Comparison of ENCODE assay signal across 8 mouse cellular contexts in genomic region chr11:102925351-102925717, GRCm38 (mm10). TPM values are rescaled to one million over a fixed set of nuclear protein-coding genes. Genes with fewer than 3 reads are reported as not detected.
DNase-seq lines count a peak whose midpoint lies in the region; ATAC-seq and TF ChIP-seq lines count a peak whose summit lies in the region.

No protein-coding gene starts in this region.

- H3K27ac ChIP-seq in hindbrain, postnatal 0 days = peak overlapping the region; percentile 67
- peak overlapping the region; percentile 59 for H3K27ac ChIP-seq in macrophage

- H3K9ac ChIP-seq in hindbrain, postnatal 0 days (replicated peaks; ENCODE audit: low read length) = 0 out of 2 replicates have a peak overlapping the region, but pooled peaks have one; percentile 10

- H3K9me3 ChIP-seq in hindbrain, postnatal 0 days (ENCODE audit: low read length) = no peaks in the 10 kb centered on the region

- ATAC-seq in hindbrain, postnatal 0 days = peak; percentile 76; the same call in 1 of the 2 replicates

- H3K36me3 ChIP-seq in hindbrain, postnatal 0 days (ENCODE audit: insufficient read depth, low read length) = no peaks in the 10 kb centered on the region
- no peaks in the 10 kb centered on the region for H3K36me3 ChIP-seq in macrophage (ENCODE audit: inconsistent target)

- H3K4me3 ChIP-seq in hindbrain, postnatal 0 days (ENCODE audit: low read length) = peak overlapping the region; percentile 53
- peak overlapping the region; percentile 86 for H3K4me3 ChIP-seq in macrophage (ENCODE audit: inconsistent target)

- peak; percentile 57 for TF ChIP-seq CTCF in hindbrain, postnatal 0 days (IDR thresholded peaks at IDR 0.05; ENCODE audit: low read depth)

- DNase-seq in gastrocnemius, postnatal 10 days = peak; percentile 36
- no peak for DNase-seq in gastrocnemius, postnatal 14 days
- peak; percentile 83 for DNase-seq in CD4-positive, CD25-positive, alpha-beta regulatory T cell, adult 2 months (ENCODE audit: low read depth, low spot score)
- DNase-seq in embryo, embryonic 11 days = peak; percentile 80
- peak; percentile 62 for DNase-seq in hindbrain, postnatal 0 days (ENCODE audit: low spot score)
- DNase-seq in urinary bladder, postnatal 10 days (ENCODE audit: low spot score) = no peak
- DNase-seq in frontal cortex, postnatal 10 days (ENCODE audit: low spot score in 2 of 2) = no peak

- H3K4me2 ChIP-seq in hindbrain, postnatal 0 days (ENCODE audit: low read depth, low read length) = peak overlapping the region; percentile 71

- intact Hi-C loops in gastrocnemius, postnatal 14 days (cut with DNase I; ENCODE audit: low total_unique reads) = no loop called here

- WGBS in hindbrain, postnatal 0 days = 0% methylated on average over 10 of the region's 10 CpGs
- WGBS in macrophage (ENCODE audit: missing documents) = 3% methylated on average over 10 of the region's 10 CpGs

- H3K79me2 ChIP-seq in macrophage (ENCODE audit: inconsistent target) = peaks cover 44% of the 10 kb centered on the region

- no peaks in the 10 kb centered on the region for H3K27me3 ChIP-seq in hindbrain, postnatal 0 days (ENCODE audit: insufficient read depth, low read length)

- no peaks in the 10 kb centered on the region for H3K4me1 ChIP-seq in hindbrain, postnatal 0 days (ENCODE audit: insufficient read depth, low read length)

RNA-seq across cellular contexts. Expression of gene Kif18b, which starts 0.4 kb away (rescaled TPM):
- 1 to 10 TPM; 4.0 to 5.7 TPM for total RNA-seq in gastrocnemius, postnatal 10 days (2021)
- 1 to 10 TPM; 1.8 to 2.0 TPM for total RNA-seq in gastrocnemius, postnatal 14 days (2021)
- total RNA-seq in hindbrain, postnatal 0 days (2014; rRNA removed) = 9.2 and 11.7 TPM in 2 replicates
- 1.9 and 2.1 TPM in 2 replicates for polyA plus RNA-seq in hindbrain, postnatal 0 days (2015; fragmentation: Nextera tagmentation; extraction: Ambion mirVana)
- 1 to 10 TPM in 11 of 26 experiments, under 1 TPM in 11, not detected in 4; 0.29 to 5.9 (median 1.1) TPM for total RNA-seq in macrophage (2018; cell fraction: chromatin; rRNA removed)
- total RNA-seq in macrophage (2018; cell fraction: cytosol; rRNA removed) = 1 to 10 TPM in 8 of 26 experiments, under 1 TPM in 18; 0.15 to 2.0 (median 0.66) TPM
- 1 to 10 TPM in 9 of 26 experiments, under 1 TPM in 15, not detected in 2; 0.17 to 6.0 (median 0.74) TPM for total RNA-seq in macrophage (2018; cell fraction: nucleus; rRNA removed)
- polyA plus RNA-seq in macrophage (2018) = 0.15 to 2.5 TPM (median 2.2 TPM) in 3 replicates

RNA-seq across cellular contexts. Expression of gene C1ql1, which starts 21.2 kb away (rescaled TPM):
- under 1 TPM; 0.31 to 0.93 TPM for total RNA-seq in gastrocnemius, postnatal 10 days (2021)
- total RNA-seq in gastrocnemius, postnatal 14 days (2021) = under 1 TPM; 0.20 to 0.41 TPM
- total RNA-seq in hindbrain, postnatal 0 days (2014; rRNA removed) = 61.0 and 65.6 TPM in 2 replicates
- 16.9 and 18.9 TPM in 2 replicates for polyA plus RNA-seq in hindbrain, postnatal 0 days (2015; fragmentation: Nextera tagmentation; extraction: Ambion mirVana)
- not detected for total RNA-seq in macrophage (2018; cell fraction: chromatin; rRNA removed)
- not detected for total RNA-seq in macrophage (2018; cell fraction: cytosol; rRNA removed)
- under 1 TPM in 1 of 26 experiments, not detected in 25; 0.50 TPM for total RNA-seq in macrophage (2018; cell fraction: nucleus; rRNA removed)
- polyA plus RNA-seq in macrophage (2018) = not detected in 3 replicates

RNA-seq across cellular contexts. Expression of gene Gfap, which starts 24.6 kb away (rescaled TPM):
- total RNA-seq in gastrocnemius, postnatal 10 days (2021) = under 1 TPM; 0.09 to 0.61 TPM
- under 1 TPM; 0.16 to 0.23 TPM for total RNA-seq in gastrocnemius, postnatal 14 days (2021)
- 79.1 and 105 TPM in 2 replicates for total RNA-seq in hindbrain, postnatal 0 days (2014; rRNA removed)
- 74.4 and 89.2 TPM in 2 replicates for polyA plus RNA-seq in hindbrain, postnatal 0 days (2015; fragmentation: Nextera tagmentation; extraction: Ambion mirVana)
- total RNA-seq in macrophage (2018; cell fraction: chromatin; rRNA removed) = under 1 TPM in 1 of 26 experiments, not detected in 25; 0.95 TPM
- total RNA-seq in macrophage (2018; cell fraction: cytosol; rRNA removed) = not detected
- not detected for total RNA-seq in macrophage (2018; cell fraction: nucleus; rRNA removed)
- not detected in 3 replicates for polyA plus RNA-seq in macrophage (2018)

RNA-seq across cellular contexts. Expression of gene Fam187a, which starts 40.4 kb away (rescaled TPM):
- total RNA-seq in gastrocnemius, postnatal 10 days (2021) = not detected
- not detected for total RNA-seq in gastrocnemius, postnatal 14 days (2021)
- total RNA-seq in hindbrain, postnatal 0 days (2014; rRNA removed) = not detected in 2 replicates
- polyA plus RNA-seq in hindbrain, postnatal 0 days (2015; fragmentation: Nextera tagmentation; extraction: Ambion mirVana) = not detected in 2 replicates
- total RNA-seq in macrophage (2018; cell fraction: chromatin; rRNA removed) = not detected
- not detected for total RNA-seq in macrophage (2018; cell fraction: cytosol; rRNA removed)
- total RNA-seq in macrophage (2018; cell fraction: nucleus; rRNA removed) = not detected
- polyA plus RNA-seq in macrophage (2018) = not detected in 3 replicates

RNA-seq across cellular contexts. Expression of gene Ccdc103, which starts 44.3 kb away (rescaled TPM):
- under 1 TPM in 1 of 2 experiments, not detected in 1; 0.14 TPM for total RNA-seq in gastrocnemius, postnatal 10 days (2021)
- not detected for total RNA-seq in gastrocnemius, postnatal 14 days (2021)
- 0.25 and 0.31 TPM in 2 replicates for total RNA-seq in hindbrain, postnatal 0 days (2014; rRNA removed)
- 2.2 and 2.4 TPM in 2 replicates for polyA plus RNA-seq in hindbrain, postnatal 0 days (2015; fragmentation: Nextera tagmentation; extraction: Ambion mirVana)
- total RNA-seq in macrophage (2018; cell fraction: chromatin; rRNA removed) = not detected
- under 1 TPM in 2 of 26 experiments, not detected in 24; 0.05 to 0.13 TPM for total RNA-seq in macrophage (2018; cell fraction: cytosol; rRNA removed)
- not detected for total RNA-seq in macrophage (2018; cell fraction: nucleus; rRNA removed)
- polyA plus RNA-seq in macrophage (2018) = not detected in 3 replicates

Comparison
In these comparisons a context has a peak if more than half of its experiments do, and no peak if none do; other contexts are left out.
1. DNase-seq: peak in gastrocnemius, postnatal 10 days (single experiment), CD4-positive, CD25-positive, alpha-beta regulatory T cell, adult 2 months (single experiment), embryo, embryonic 11 days (single experiment) and hindbrain, postnatal 0 days (single experiment); none in gastrocnemius, postnatal 14 days (single experiment), urinary bladder, postnatal 10 days (single experiment) and frontal cortex, postnatal 10 days (0 of 2).
2. RNA of gene C1ql1, which starts 21.2 kb away (total RNA-seq): 61.0 to 65.6 TPM in hindbrain, postnatal 0 days; 0.31 to 0.93 TPM in gastrocnemius, postnatal 10 days and 0.20 to 0.41 TPM in gastrocnemius, postnatal 14 days; every median in the first group is over 10 times any median in the second.
3. RNA of gene Gfap, which starts 24.6 kb away (total RNA-seq): 79.1 to 105 TPM in hindbrain, postnatal 0 days; 0.09 to 0.61 TPM in gastrocnemius, postnatal 10 days and 0.16 to 0.23 TPM in gastrocnemius, postnatal 14 days; every median in the first group is over 10 times any median in the second.